Mouse (Mus musculus): ENCODE measurements around the gene Cd37.

DNA sequence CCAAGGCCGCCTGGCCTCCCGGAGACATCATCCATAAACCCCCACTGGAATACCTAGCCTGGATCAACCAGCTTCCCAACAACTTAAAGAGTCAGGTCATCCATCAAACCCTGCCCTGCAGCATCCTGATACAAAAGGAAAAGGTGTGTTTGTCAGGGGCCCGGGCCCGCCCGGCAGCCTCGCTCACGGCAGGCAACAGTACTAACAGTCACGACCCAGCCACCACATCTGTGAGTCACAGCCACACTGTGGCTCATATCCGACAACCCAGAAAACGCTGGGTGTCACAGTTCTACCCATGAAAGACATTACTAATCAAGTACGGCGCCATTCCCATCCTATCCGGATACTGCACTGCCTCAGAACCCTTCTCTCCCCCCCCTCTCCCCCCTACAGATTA is 47.6 kb upstream of the Cd37 start:
- TF ChIP-seq CTCF (IDR thresholded peaks at IDR 0.05; ENCODE audit: insufficient read depth, low read length) = no peak
- no peak for TF ChIP-seq POLR2A (IDR thresholded peaks at IDR 0.05; ENCODE audit: borderline replicate concordance, extremely low read depth, low read depth, low read length)
